Mouse (Mus musculus) cerebellum, adult 9-11 months (tissue): ENCODE results near the gene Sesn2.

Experiments used
- DNase-seq: peaks from one replicate; pipeline ENCODE4 v3.0.0; 2022

Gene Sesn2

GRCm38 (mm10) chr4:132475895-132476878, 34.1 kb downstream of the Sesn2 start:
- no peak for DNase-seq

GRCm38 (mm10) chr4:132474631-132475030, 35.7 kb downstream of the Sesn2 start:
- DNase-seq: no peak

GRCm38 (mm10) chr4:132473411-132473810, 36.9 kb downstream of the Sesn2 start:
- no peak for DNase-seq

GRCm38 (mm10) chr4:132469873-132470272, 40.4 kb downstream of the Sesn2 start:
- DNase-seq: no peak

GRCm38 (mm10) chr4:132464255-132464613, 46.1 kb downstream of the Sesn2 start:
- DNase-seq: no peak

GRCm38 (mm10) chr4:132463430-132464254, 46.7 kb downstream of the Sesn2 start, which contains the start of gene Med18:
Med18 (minus strand) TSS chr4:132463921.
- peak; percentile 93 for DNase-seq

GRCm38 (mm10) chr4:132462836-132463235, 47.5 kb downstream of the Sesn2 start:
- no peak for DNase-seq

- no peak for DNase-seq
Observed at GRCm38 (mm10) chr4:132460225-132460624, 50.1 kb downstream of the Sesn2 start.

- no peak for DNase-seq
Observed at GRCm38 (mm10) chr4:132455561-132455960, 54.7 kb downstream of the Sesn2 start.

GRCm38 (mm10) chr4:132455146-132455545, 55.2 kb downstream of the Sesn2 start:
- no peak for DNase-seq

- no peak for DNase-seq
Observed at GRCm38 (mm10) chr4:132454216-132454615, 56.1 kb downstream of the Sesn2 start.

GRCm38 (mm10) chr4:132449778-132450177, 60.5 kb downstream of the Sesn2 start:
- DNase-seq: no peak

GRCm38 (mm10) chr4:132446105-132446504, 64.2 kb downstream of the Sesn2 start:
- DNase-seq: no peak

- no peak for DNase-seq
Observed at GRCm38 (mm10) chr4:132444516-132444915, 65.8 kb downstream of the Sesn2 start.
